Mouse (Mus musculus): ENCODE measurements around the gene Hoxb3. TPM values are rescaled to one million over a fixed set of nuclear protein-coding genes. Genes with fewer than 3 reads are reported as not detected.

Hoxb3 gene
- polyA plus RNA-seq, 1 experiment from 2014 or later, result 1.1 TPM

DNA sequence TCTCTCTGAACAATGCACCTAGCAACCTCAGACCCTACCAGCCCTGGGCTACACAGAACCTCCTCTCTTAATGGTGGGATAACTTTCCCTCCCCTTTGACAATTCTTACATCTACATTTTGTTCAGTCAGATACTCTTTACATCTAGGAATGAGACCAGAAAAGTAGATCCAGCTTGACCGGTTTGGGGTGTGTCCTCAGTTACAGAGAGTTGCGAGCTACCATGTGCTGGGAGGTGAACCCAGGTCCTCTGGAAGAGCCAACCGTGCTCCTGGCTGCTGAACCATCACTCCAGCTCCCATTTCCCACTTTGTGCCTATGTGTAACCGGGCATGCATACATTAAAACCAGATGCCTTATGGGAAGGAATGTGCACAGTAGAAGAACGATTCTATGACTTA lies 60.3 kb downstream of the Hoxb3 start:
- Histone ChIP-seq H3K79me2 (ENCODE audit: inconsistent target) (no peaks in the 10 kb centered on the region), H3K4me3 (ENCODE audit: inconsistent target) (no peak overlapping the region), H3K27ac (no peak overlapping the region), H3K36me3 (ENCODE audit: inconsistent target) (no peaks in the 10 kb centered on the region)
- WGBS (ENCODE audit: missing documents), result 70% methylated on average over 5 of the region's 5 CpGs

DNA sequence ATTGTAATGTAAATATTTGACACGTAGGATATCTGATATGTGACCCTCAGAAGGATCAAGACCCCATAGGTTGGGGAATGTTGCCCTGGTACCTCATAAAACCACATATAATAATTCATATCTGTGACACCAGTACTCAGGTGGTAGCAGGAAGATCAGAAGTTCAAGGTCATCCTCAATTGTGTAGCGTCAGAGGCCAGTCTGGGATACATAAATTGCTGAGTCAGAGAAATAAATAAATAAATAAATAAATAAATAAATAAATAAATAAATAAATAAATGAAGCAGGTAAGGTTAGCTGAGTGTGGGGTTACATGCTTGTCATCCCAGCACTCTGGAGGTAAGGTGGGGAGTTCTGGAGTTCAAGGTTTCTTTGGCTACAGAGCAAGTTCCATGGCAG lies 64.5 kb downstream of the Hoxb3 start:
- Histone ChIP-seq H3K4me3 (ENCODE audit: inconsistent target) (no peak overlapping the region), H3K27ac (no peak overlapping the region), H3K36me3 (ENCODE audit: inconsistent target) (no peaks in the 10 kb centered on the region), H3K79me2 (ENCODE audit: inconsistent target) (no peaks in the 10 kb centered on the region)
- 85% methylated on average over 2 of the region's 2 CpGs for WGBS (ENCODE audit: missing documents)

DNA sequence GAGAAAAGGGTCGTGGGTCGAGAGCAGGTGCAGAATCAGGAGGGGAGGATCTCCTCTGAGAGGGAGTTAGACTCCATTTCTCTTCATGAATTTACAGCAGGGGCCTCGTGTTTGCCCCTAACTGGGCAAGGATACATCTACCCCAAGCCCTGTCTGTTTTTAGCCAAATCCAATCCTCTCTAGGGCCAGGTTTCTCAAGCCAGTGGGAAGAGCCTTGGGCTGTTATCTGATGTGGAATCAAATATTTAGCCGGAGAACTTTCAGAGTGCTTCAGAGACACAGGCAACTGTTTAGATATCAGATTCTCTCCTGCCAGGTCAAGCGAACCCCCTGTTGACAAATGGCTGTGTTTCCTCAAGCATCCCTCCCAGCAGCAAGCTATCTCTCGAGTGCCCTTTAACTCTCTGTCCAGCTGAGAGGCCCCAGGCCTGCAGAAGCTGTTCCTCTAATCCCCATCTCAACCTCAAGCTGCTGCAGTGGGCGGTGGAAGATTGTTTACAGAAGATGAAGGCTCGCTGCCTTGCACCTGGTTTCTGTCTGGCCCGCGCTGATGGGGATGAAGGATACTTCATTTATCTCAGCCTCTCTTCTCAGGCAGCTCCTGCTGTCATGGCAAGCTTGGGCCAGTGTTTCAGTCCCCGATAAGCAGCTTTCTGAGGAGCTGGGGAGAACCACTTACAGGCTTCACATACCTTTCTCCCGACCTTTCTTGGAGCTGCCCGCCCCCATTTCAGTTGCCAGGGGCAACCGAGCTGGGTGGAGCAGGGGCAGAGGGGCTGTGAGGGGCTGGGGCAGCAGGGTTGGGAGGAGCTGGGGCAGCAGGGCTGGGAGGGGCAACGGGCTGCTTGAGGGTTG lies 73.9 kb downstream of the Hoxb3 start:
- Histone ChIP-seq H3K27ac (no peak overlapping the region), H3K36me3 (ENCODE audit: inconsistent target) (no peaks in the 10 kb centered on the region), H3K79me2 (ENCODE audit: inconsistent target) (no peaks in the 10 kb centered on the region), H3K4me3 (ENCODE audit: inconsistent target) (no peak overlapping the region)
- WGBS (ENCODE audit: missing documents), result 81% methylated on average over 15 of the region's 15 CpGs

Other genes with a start within 250 kb of the Hoxb3 start
- gene Atp5g1, start 247.7 kb upstream of the Hoxb3 start, polyA plus RNA-seq (2018), result 39.0 to 216 TPM (median 98.4 TPM) in 3 replicates
- gene Calcoco2, start 211.4 kb upstream of the Hoxb3 start, polyA plus RNA-seq (2018), result not detected in 3 replicates
- not detected in 3 replicates for gene Ttll6, start 189.5 kb upstream of the Hoxb3 start, polyA plus RNA-seq (2018)
- gene Hoxb13, start 129.0 kb upstream of the Hoxb3 start, polyA plus RNA-seq (2018), result not detected in 3 replicates
- gene Hoxb9, start 51.9 kb upstream of the Hoxb3 start, polyA plus RNA-seq (2018), result not detected in 3 replicates
- gene Hoxb8, start 41.4 kb upstream of the Hoxb3 start, polyA plus RNA-seq (2018), result not detected in 3 replicates
- gene Hoxb7, start 36.7 kb upstream of the Hoxb3 start, polyA plus RNA-seq (2018), result not detected in 3 replicates
- gene Hoxb6, start 30.9 kb upstream of the Hoxb3 start, polyA plus RNA-seq (2018), result not detected in 3 replicates
- not detected in 3 replicates for gene Hoxb5, start 20.0 kb upstream of the Hoxb3 start, polyA plus RNA-seq (2018)
- gene Hoxb4, start 5.1 kb upstream of the Hoxb3 start, polyA plus RNA-seq (2018), result 3.3 to 7.4 TPM (median 4.1 TPM) in 3 replicates
- gene Hoxb2, start 27.2 kb downstream of the Hoxb3 start, polyA plus RNA-seq (2018), result not detected in 3 replicates
- gene Hoxb1, start 42.4 kb downstream of the Hoxb3 start, polyA plus RNA-seq (2018), result not detected in 3 replicates
- gene Skap1, start 141.3 kb downstream of the Hoxb3 start, polyA plus RNA-seq (2018), result 0.14 TPM in 1 of 3 replicates, not detected in the others

All from macrophage (primary cell).